Comparison of ENCODE assay signal across 11 mouse cellular contexts in genomic region chr13:49224314-49224713, GRCm38 (mm10). TPM values are rescaled to one million over a fixed set of nuclear protein-coding genes. Genes with fewer than 3 reads are reported as not detected.
A peak's percentile ranks its signal among the peaks of the same experiment; 100 is the strongest.
DNase-seq lines count a peak whose midpoint lies in the region; ATAC-seq and TF ChIP-seq lines count a peak whose summit lies in the region.
"Had no signal": no experiment of that assay in that cellular context is flagged by ENCODE, and none has a peak within 500 bp of the region (broad histone marks: within the 10 kb centered on the region; RNA-seq: fewer than 3 reads in every experiment).

No protein-coding gene starts in this region.

- ATAC-seq in frontal cortex, adult (ENCODE audit: low TSS enrichment): peak; percentile 64
- ATAC-seq in kidney, embryonic 15.5 days (replicated peaks; ENCODE audit: low FRiP score): no peak

- peaks cover 16% of the 10 kb centered on the region; the same call in 1 of the 2 replicates for H3K4me1 ChIP-seq in spleen, adult 2 months (ENCODE audit: control insufficient read depth, insufficient read depth, insufficient read length)
- H3K4me1 ChIP-seq in kidney, embryonic 15.5 days: no peaks in the 10 kb centered on the region
- H3K4me1 ChIP-seq: forebrain, embryonic 12.5 days had no signal

- intact Hi-C loops in heart, postnatal 25 days (cut with DNase I): no loop called here

- no peak for TF ChIP-seq CTCF in spleen, adult 2 months (IDR thresholded peaks at IDR 0.05; ENCODE audit: extremely low read depth, insufficient read depth, insufficient read length, insufficient replicate concordance)

- peak overlapping the region; percentile 31 for H3K4me2 ChIP-seq in kidney, embryonic 15.5 days
- H3K4me2 ChIP-seq: forebrain, embryonic 12.5 days had no signal

- no peak for DNase-seq in frontal cortex, postnatal 25 days (ENCODE audit: low spot score in 2 of 2)
- no peak for DNase-seq in spleen, adult 2 months (ENCODE audit: low read depth in 1 of 2, low spot score in 2 of 2)
- DNase-seq in spleen, postnatal 4 days (ENCODE audit: low spot score in 2 of 2): no peak
- peak; percentile 44 for DNase-seq in yolk sac, embryonic 10.5 days (ENCODE audit: low spot score)
- no peak for DNase-seq in layer of hippocampus, postnatal 10 days (ENCODE audit: low spot score in 2 of 2)
- no peak for DNase-seq in heart, postnatal 25 days (ENCODE audit: low spot score)
- DNase-seq: heart, adult 18-20 months; retina, postnatal 1 day had no signal

- 81% methylated on average over 10 of the region's 10 CpGs for WGBS in spleen, adult 2 months
- 11% methylated on average over 10 of the region's 10 CpGs for WGBS in kidney, embryonic 15.5 days

- H3K4me3 ChIP-seq in spleen, adult 2 months (ENCODE audit: extremely low read depth, insufficient read depth, insufficient read length): no peak overlapping the region
- H3K4me3 ChIP-seq in kidney, embryonic 15.5 days (replicated peaks): no peak overlapping the region
- H3K4me3 ChIP-seq: forebrain, embryonic 12.5 days had no signal

- no peaks in the 10 kb centered on the region for H3K27me3 ChIP-seq in spleen, adult 2 months (ENCODE audit: control insufficient read depth, insufficient read depth, low read length)
- H3K27me3 ChIP-seq in kidney, embryonic 15.5 days: peaks cover 16% of the 10 kb centered on the region

- H3K9ac ChIP-seq in kidney, embryonic 15.5 days: no peak overlapping the region
- H3K9ac ChIP-seq: forebrain, embryonic 12.5 days had no signal

- no peaks in the 10 kb centered on the region; the same call in 1 of the 2 replicates for H3K36me3 ChIP-seq in spleen, adult 2 months (ENCODE audit: control insufficient read depth, insufficient read depth, low read length)
- H3K36me3 ChIP-seq in kidney, embryonic 15.5 days: no peaks in the 10 kb centered on the region
- H3K36me3 ChIP-seq: forebrain, embryonic 12.5 days had no signal

- no peak for TF ChIP-seq POLR2A in spleen, adult 2 months (IDR thresholded peaks at IDR 0.05; ENCODE audit: low read depth, low read length)

- no peaks in the 10 kb centered on the region for H3K9me3 ChIP-seq in kidney, embryonic 15.5 days (replicated peaks)
- H3K9me3 ChIP-seq: forebrain, embryonic 12.5 days had no signal

- H3K27ac ChIP-seq in spleen, adult 2 months (ENCODE audit: insufficient read depth, low read length): peak overlapping the region; percentile 98
- no peak overlapping the region for H3K27ac ChIP-seq in kidney, embryonic 15.5 days
- H3K27ac ChIP-seq: forebrain, embryonic 12.5 days had no signal

RNA-seq across cellular contexts. Expression of gene Card19, which starts 8.5 kb away (rescaled TPM):
- polyA plus RNA-seq in spleen, adult 2 months (2012; rRNA removed): 79.4 and 106 TPM in 2 replicates
- 45.7 and 47.2 TPM in 2 replicates for polyA plus RNA-seq in kidney, embryonic 15.5 days (2015; fragmentation: Nextera tagmentation; extraction: Ambion mirVana)
- total RNA-seq in layer of hippocampus, postnatal 10 days (2021): 10 to 100 TPM; 13.2 to 13.5 TPM
- 100 to 1,000 TPM; 152 to 154 TPM for total RNA-seq in heart, postnatal 25 days (2021)

RNA-seq across cellular contexts. Expression of gene Susd3, which starts 24.2 kb away (rescaled TPM):
- 49.7 and 58.1 TPM in 2 replicates for polyA plus RNA-seq in spleen, adult 2 months (2012; rRNA removed)
- polyA plus RNA-seq in kidney, embryonic 15.5 days (2015; fragmentation: Nextera tagmentation; extraction: Ambion mirVana): 18.5 and 22.7 TPM in 2 replicates
- total RNA-seq in layer of hippocampus, postnatal 10 days (2021): 1 to 10 TPM; 2.4 to 2.5 TPM
- total RNA-seq in heart, postnatal 25 days (2021): under 1 TPM; 0.70 to 0.87 TPM

RNA-seq across cellular contexts. Expression of gene Ninj1, which starts 37.0 kb away (rescaled TPM):
- 234 and 343 TPM in 2 replicates for polyA plus RNA-seq in spleen, adult 2 months (2012; rRNA removed)
- 57.5 and 59.8 TPM in 2 replicates for polyA plus RNA-seq in kidney, embryonic 15.5 days (2015; fragmentation: Nextera tagmentation; extraction: Ambion mirVana)
- total RNA-seq in layer of hippocampus, postnatal 10 days (2021): 10 to 100 TPM; 23.3 to 24.5 TPM
- total RNA-seq in heart, postnatal 25 days (2021): 100 to 1,000 TPM; 101 to 109 TPM

Comparison
In these comparisons a context has a peak if more than half of its experiments do, and no peak if none do; other contexts are left out.
1. RNA of gene Card19, which starts 8.5 kb away (total RNA-seq): 152 to 154 TPM in heart, postnatal 25 days; 13.2 to 13.5 TPM in layer of hippocampus, postnatal 10 days; every median in the first group is over 10 times any median in the second.
2. RNA of gene Ninj1, which starts 37.0 kb away (total RNA-seq): 101 to 109 TPM in heart, postnatal 25 days; 23.3 to 24.5 TPM in layer of hippocampus, postnatal 10 days; every median in the first group is over 4 times any median in the second.